Mouse (Mus musculus) c-Kit-positive CD71-positive TER-119-positive erythroid progenitor cells, embryonic 14.5 days (primary cell): Measurements from ENCODE around the gene Prpf31.
"Not testable (repeated sequence)": the region's sequence is repeated elsewhere in the genome, so short reads cannot be mapped to it uniquely, and the experiment has no call there.

Experiments
- DNase-seq: peaks from one replicate; pipeline ENCODE4 v3.0.0-alpha.2; 2013; ENCODE audit warnings: low spot score

The Prpf31 gene

GRCm38 (mm10) chr7:3629543-3630477 lies at the start of gene Prpf31, which contains the start of gene Tfpt:
TSS of gene Prpf31 (plus strand) at chr7:3629985.
TSS of gene Tfpt (minus strand) at chr7:3629929.
- peak; percentile 96 for DNase-seq

- no peak for DNase-seq
Observed at GRCm38 (mm10) chr7:3580029-3580428, 49.8 kb upstream of the Prpf31 start.

GRCm38 (mm10) chr7:3585763-3586162 lies 44.0 kb upstream of the Prpf31 start:
- DNase-seq: no peak

GRCm38 (mm10) chr7:3586255-3586654 lies 43.5 kb upstream of the Prpf31 start:
- DNase-seq: no peak

GRCm38 (mm10) chr7:3587292-3587691 lies 42.5 kb upstream of the Prpf31 start:
- DNase-seq: no peak

- DNase-seq: no peak
Observed at GRCm38 (mm10) chr7:3590550-3590949, 39.2 kb upstream of the Prpf31 start.

- no peak for DNase-seq
Observed at GRCm38 (mm10) chr7:3591534-3591933, 38.3 kb upstream of the Prpf31 start.

- no peak for DNase-seq
Observed at GRCm38 (mm10) chr7:3593855-3594254, 35.9 kb upstream of the Prpf31 start.

- no peak for DNase-seq
Observed at GRCm38 (mm10) chr7:3594686-3595085, 35.1 kb upstream of the Prpf31 start.

- DNase-seq: peak; percentile 47
Observed at GRCm38 (mm10) chr7:3595146-3595545, 34.6 kb upstream of the Prpf31 start.

- DNase-seq: not testable (repeated sequence)
Observed at GRCm38 (mm10) chr7:3597755-3598154, 32.0 kb upstream of the Prpf31 start.

GRCm38 (mm10) chr7:3601119-3601518 lies 28.7 kb upstream of the Prpf31 start:
- DNase-seq: peak; percentile 60

GRCm38 (mm10) chr7:3606798-3607197 lies 23.0 kb upstream of the Prpf31 start:
- DNase-seq: no peak

GRCm38 (mm10) chr7:3607391-3607790 lies 22.4 kb upstream of the Prpf31 start:
- no peak for DNase-seq

- DNase-seq: no peak
Observed at GRCm38 (mm10) chr7:3608668-3609067, 21.1 kb upstream of the Prpf31 start.

- DNase-seq: no peak
Observed at GRCm38 (mm10) chr7:3609082-3609481, 20.7 kb upstream of the Prpf31 start.

- DNase-seq: no peak
Observed at GRCm38 (mm10) chr7:3610437-3610836, 19.3 kb upstream of the Prpf31 start.

GRCm38 (mm10) chr7:3611006-3611405 lies 18.8 kb upstream of the Prpf31 start:
- no peak for DNase-seq

GRCm38 (mm10) chr7:3614021-3614420 lies 15.8 kb upstream of the Prpf31 start:
- no peak for DNase-seq

GRCm38 (mm10) chr7:3616057-3616388 lies 13.8 kb upstream of the Prpf31 start, which contains the start of gene Oscar:
TSS of gene Oscar (minus strand) at chr7:3616157.
- no peak for DNase-seq

GRCm38 (mm10) chr7:3616389-3617241 lies 13.2 kb upstream of the Prpf31 start:
- no peak for DNase-seq

GRCm38 (mm10) chr7:3617242-3617995 lies 12.4 kb upstream of the Prpf31 start, which contains the start of gene Ndufa3:
TSS of gene Ndufa3 (plus strand) at chr7:3617373.
- peak; percentile 83 for DNase-seq
